Mouse (Mus musculus) brain, embryonic 14.5 days (tissue): ENCODE results near the gene Aco2.
"Not testable (repeated sequence)": the region's sequence is repeated elsewhere in the genome, so short reads cannot be mapped to it uniquely, and the experiment has no call there.

Experiments used
- CTCF ChIP-seq: fragments of 200-500 bp; IDR thresholded peaks from 2 replicates; pipeline ENCODE4 v1.5.1; 2012; ENCODE audit warnings: inconsistent platforms, mild to moderate bottlenecking, moderate library complexity, borderline replicate concordance; ENCODE audit not compliant: insufficient read depth, insufficient read length; ENCODE audit errors: extremely low read depth
- POLR2A ChIP-seq: fragments of 200-500 bp; IDR thresholded peaks from 2 replicates; pipeline ENCODE4 v1.6.1; 2012; ENCODE audit warnings: mild to moderate bottlenecking, inconsistent platforms, borderline replicate concordance; ENCODE audit not compliant: poor library complexity, insufficient read depth, insufficient read length, severe bottlenecking; ENCODE audit errors: extremely low read depth

GRCm38 (mm10) chr15:81908767-81909166 lies 36.7 kb downstream of the Aco2 start:
- not testable (repeated sequence) for TF ChIP-seq CTCF, POLR2A
